Mouse (Mus musculus) lung, postnatal 4 days (tissue): ENCODE measurements around the gene Cep19.
"Not testable (repeated sequence)": the region's sequence is repeated elsewhere in the genome, so short reads cannot be mapped to it uniquely, and the experiment has no call there.

Source experiments
- DNase-seq, 2 experiments: peaks; one replicate each; pipeline ENCODE4 v3.0.0; 2021

Cep19 gene

DNA sequence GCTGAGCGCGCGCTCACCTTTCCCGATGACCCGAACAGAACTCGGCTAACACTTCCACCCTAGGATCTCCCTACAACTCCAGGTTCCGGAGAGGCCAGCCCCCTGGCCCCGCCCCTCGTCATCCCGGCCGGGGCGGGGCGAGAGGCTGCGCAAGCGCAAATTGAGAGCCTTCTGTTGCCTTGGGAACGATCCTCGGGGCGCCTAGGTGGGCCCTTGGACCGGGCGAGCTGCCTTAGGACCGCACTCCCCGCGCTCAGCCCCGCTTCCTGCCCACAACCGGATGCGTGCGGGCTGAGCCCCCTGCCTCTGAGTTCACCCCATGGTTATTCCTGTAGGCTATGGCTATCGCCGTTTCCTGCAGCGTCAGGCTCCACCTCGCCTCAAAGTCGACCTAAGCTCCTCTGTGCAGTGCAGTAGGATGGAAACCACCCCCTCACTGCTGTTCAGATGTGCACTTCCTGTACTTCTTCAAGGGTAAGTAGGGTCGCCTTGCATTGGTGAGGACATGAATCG is at the start of gene Cep19, which contains the start of gene Pigx:
Cep19 (plus strand) TSS at position 163 of the 513 bp plus-strand sequence.
Pigx (minus strand) TSS at position 103 of the 513 bp plus-strand sequence.
- peak; percentile 91 to 93 for DNase-seq

- DNase-seq, result no peak
Observed at GRCm38 (mm10) chr16:32058817-32059216, 40.8 kb upstream of the Cep19 start.

DNA sequence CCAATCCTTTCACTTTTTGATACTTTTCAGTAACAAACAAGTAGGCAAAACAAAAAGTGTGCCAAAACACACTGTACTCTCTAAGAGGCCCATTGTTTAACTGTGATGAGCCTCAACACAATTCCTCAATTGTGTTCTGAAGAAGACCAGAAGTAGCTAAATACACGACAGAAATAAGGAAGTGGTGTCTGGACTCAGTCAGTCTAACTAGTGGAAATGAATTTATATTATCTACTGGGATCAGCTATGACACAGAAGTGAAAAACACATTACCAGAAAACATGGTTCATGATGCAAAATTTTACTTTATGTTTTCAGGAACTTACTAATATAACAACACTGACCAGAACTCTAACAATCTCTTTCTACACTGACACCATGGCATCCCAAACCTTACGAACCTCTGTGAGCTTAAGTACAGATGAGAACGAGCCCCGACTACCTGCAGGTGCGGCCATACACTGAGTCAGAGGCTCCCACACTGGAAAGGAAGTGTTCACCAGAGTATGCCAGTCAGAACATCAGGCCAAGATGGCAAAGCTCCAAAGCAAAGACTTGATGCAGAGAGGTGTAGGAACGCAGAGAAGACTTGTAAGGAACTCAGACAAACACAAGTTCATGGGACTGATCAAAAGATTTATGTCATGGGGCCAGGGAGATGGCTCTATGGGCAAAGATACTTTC is 39.6 kb upstream of the Cep19 start:
- DNase-seq, result no peak

- no peak for DNase-seq
Observed at GRCm38 (mm10) chr16:32062226-32062625, 37.4 kb upstream of the Cep19 start.

DNA sequence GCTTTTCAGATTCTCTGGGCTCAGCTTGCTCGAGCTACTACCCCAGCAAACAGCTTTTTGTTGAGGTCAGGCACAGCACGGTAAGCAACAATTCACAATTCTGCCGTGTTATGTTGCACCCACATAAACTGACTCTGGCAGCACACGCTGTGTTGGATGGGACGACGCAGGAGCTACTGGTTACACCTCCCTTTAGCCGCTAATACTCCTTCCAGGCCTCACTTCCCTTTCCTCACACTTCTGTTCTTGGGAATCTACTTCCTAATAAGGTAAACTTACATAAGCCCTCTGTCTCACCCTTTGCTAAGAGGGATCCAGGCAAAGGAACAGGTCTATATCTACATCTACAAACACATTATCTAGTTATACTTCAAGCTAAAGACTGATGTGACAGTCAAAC is 35.7 kb upstream of the Cep19 start:
- DNase-seq, result no peak

GRCm38 (mm10) chr16:32066899-32067298 is 32.7 kb upstream of the Cep19 start:
- no peak for DNase-seq

DNA sequence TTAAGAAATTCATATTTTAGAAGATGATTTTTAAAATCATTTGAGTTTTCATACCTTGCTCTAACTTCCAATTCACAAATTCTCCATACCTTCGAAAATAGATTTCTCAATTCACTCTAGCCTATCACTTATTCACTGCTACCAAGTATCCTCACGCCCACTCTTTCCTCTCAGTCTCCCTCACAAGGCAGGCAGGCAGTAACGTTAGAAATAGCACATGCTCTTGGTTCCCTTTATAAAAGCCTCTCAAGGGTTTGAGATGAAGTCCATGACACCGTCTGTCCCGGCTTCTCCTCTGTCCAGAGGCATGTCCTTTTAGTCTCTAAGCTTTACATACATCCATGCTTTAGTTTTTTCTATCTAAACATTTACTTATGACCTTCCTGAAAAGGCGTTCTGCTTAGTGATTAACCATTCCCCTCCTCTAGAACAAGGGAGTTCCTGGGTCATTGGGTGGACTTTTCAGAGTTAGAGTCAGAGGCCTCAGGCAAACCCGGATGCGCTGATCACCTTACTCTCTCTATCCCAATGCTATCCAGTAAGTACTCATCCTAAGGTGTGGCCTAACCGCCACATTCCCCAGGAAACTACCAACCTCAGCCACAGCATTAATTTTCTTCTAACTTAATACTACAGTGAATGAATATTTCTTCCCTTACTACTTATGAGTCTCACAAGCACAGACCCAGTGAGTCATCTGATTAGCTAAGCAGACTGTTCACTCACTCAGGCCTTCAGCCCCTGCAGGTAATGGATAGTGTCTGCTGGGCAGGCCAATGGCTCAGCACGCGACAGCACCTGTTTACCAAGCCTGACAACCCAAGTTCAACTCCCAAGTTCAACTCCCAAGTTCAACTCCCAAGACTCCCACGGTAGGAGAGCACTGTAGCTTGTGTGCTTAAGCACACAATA is 31.0 kb upstream of the Cep19 start:
- DNase-seq, result no peak

- DNase-seq, result not testable (repeated sequence)
Observed at GRCm38 (mm10) chr16:32070070-32070469, 29.5 kb upstream of the Cep19 start.

- no peak for DNase-seq
Observed at GRCm38 (mm10) chr16:32075762-32076161, 23.8 kb upstream of the Cep19 start.

DNA sequence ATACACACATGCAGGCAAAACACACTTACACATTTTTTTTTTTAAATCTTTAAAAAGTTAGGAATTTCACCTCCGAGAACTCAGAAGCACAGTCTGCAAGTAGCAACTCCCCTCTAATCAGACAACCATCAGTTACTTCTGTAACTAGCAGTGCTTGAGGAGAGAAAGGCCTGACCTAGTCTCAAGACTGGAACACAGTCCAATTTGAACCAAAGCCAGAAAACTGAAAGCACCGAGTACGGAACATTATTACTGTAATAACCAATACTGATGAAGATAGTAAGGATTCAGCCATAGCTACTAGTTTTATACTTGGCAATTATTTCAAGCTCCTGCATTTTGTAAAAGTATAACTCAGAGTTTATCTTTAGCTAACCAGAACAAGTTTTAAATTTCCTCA is 23.2 kb upstream of the Cep19 start:
- DNase-seq, result no peak

- DNase-seq, result peak in 1 of 2 experiments; percentile 14
Observed at GRCm38 (mm10) chr16:32077648-32078407, 21.8 kb upstream of the Cep19 start.

DNA sequence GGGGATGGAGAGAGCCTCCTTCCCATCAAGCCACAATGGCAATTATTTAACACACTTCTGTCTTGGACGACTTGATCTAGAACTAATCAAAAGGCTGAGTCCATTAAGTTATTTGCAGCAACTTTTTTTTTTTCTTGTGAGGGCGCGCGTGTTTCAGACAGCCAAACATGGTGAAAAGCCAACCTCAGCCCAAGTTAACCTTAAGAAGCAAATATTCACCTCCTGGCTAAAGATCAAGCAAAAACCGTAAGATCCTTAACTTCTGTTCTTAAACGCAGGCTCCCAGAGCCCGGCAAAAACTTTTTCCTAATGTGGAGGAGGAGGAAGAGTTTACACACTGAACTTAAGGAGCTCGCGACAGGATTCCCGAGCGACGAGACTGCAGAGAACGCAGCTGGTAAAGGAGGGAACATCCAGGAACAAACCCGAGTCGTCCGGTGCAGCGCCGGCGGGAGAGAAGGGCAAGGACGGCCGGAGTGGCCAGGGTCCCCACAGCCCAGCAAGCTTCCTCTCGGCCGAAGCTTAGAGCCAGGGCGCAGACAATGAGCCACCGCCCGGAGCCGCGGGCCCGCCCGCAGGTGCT is 21.1 kb upstream of the Cep19 start:
- DNase-seq, result no peak

- DNase-seq, result peak; percentile 92 to 94
Observed at GRCm38 (mm10) chr16:32078991-32079511, 20.5 kb upstream of the Cep19 start, which contains the start of gene Pak2. Pak2 (minus strand) TSS chr16:32079342.

- peak in 1 of 2 experiments; percentile 38 for DNase-seq
Observed at GRCm38 (mm10) chr16:32087629-32088443, 11.8 kb upstream of the Cep19 start.

GRCm38 (mm10) chr16:32091466-32091865 is 8.1 kb upstream of the Cep19 start:
- no peak for DNase-seq

DNA sequence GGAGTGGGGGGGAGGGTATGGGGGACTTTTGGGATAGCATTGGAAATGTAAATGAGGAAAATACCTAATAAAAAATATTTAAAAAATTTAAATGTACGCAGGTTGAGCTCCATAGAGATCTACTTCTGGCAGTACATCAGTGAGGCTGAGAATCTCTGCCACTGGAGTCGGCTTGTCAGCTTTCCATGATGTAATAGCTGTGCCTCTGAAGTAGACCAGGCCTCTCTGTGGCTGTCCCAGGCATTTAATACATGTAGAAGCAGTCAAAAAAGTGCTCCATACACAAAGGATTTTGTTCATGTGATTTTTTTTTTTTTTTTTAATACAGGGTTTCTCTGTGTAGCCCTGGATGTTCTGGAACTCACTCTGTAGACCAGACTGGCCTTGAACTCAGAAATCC is 1.8 kb upstream of the Cep19 start:
- not testable (repeated sequence) for DNase-seq

DNA sequence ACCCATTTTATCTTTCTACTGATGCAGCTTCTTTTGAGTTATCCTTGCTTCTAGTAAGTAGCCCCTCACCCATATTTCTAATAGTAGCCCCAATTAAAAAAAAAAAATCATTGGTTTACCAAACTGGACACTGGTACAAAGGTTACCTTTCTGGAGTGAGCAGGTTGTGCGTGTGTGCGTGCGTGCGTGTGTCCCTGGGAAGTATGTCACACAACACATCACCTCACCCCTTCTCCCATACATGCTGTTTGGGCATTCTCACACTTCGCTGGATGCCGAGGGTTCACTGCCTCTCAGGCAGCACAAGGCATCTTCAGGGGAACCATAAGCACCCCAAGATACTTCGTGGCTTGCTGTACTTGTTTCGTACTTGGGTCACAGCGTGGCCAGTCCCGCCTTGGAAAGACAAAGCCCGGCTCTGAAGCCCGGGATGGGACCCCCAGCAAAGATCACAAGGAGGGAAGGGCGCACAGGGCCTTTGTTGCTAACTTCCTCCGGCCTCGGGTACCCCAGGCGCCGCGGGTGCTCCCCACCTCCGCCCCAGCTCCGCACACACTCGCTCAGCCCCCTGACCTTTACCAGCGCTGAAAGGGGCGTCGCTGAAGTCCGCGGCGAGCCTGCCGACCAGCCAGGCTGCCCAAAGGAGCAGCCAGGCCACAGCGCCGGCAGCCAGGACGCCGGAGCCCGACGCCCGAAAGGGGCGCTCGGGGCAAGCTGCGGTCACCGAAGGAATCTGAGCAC is 533 bp upstream of the Cep19 start:
- no peak for DNase-seq

GRCm38 (mm10) chr16:32102295-32102694 is 2.7 kb downstream of the Cep19 start:
- no peak for DNase-seq

DNA sequence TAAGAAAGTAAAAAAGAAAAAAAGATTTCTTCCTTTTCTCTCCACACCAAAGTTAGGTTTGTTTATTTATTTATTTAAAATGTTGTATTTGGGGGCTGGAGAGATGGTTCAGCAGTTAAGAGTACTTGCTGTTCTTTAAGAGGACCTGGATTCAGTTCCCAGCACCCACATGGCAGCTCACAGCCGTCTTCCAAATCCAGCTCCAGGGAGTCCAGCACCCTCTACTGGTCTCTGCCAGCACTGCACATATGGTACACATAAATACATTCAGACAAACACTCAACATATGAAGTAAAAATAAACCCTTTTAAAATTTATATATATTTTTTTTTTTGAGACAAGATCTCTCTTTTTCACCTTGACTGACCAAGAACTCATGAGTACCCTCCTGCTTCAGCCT is 6.1 kb downstream of the Cep19 start:
- no peak for DNase-seq

GRCm38 (mm10) chr16:32107342-32108045 is 7.9 kb downstream of the Cep19 start:
- DNase-seq, result no peak
